Mouse (Mus musculus): Measurements from ENCODE around the gene Gm11639. TPM values are rescaled to one million over a fixed set of nuclear protein-coding genes. Genes with fewer than 3 reads are reported as not detected.

Gene Gm11639
- not detected in 2 replicates for total RNA-seq (2015; ENCODE audit: low replicate concordance)
- total RNA-seq (2017; ENCODE audit: low replicate concordance): not detected in 2 replicates

GRCm38 (mm10) chr11:104685548-104685947 lies at the start of gene Gm11639:
Gm11639 (plus strand) TSS chr11:104685707.
- ATAC-seq (replicated peaks; ENCODE audit: low FRiP score, poor library complexity, severe bottlenecking): 0 out of 2 replicates have a peak, but pooled peaks have one; percentile 34

GRCm38 (mm10) chr11:104637010-104637409 lies 48.5 kb upstream of the Gm11639 start:
- no peak for ATAC-seq (replicated peaks; ENCODE audit: low FRiP score, poor library complexity, severe bottlenecking)

- ATAC-seq (replicated peaks; ENCODE audit: low FRiP score, poor library complexity, severe bottlenecking): no peak
Measured at GRCm38 (mm10) chr11:104638006-104638405, 47.5 kb upstream of the Gm11639 start.

GRCm38 (mm10) chr11:104638906-104639305 lies 46.6 kb upstream of the Gm11639 start:
- no peak for ATAC-seq (replicated peaks; ENCODE audit: low FRiP score, poor library complexity, severe bottlenecking)

- no peak for ATAC-seq (replicated peaks; ENCODE audit: low FRiP score, poor library complexity, severe bottlenecking)
Measured at GRCm38 (mm10) chr11:104639634-104640033, 45.9 kb upstream of the Gm11639 start.

- ATAC-seq (replicated peaks; ENCODE audit: low FRiP score, poor library complexity, severe bottlenecking): no peak
Measured at GRCm38 (mm10) chr11:104640894-104641293, 44.6 kb upstream of the Gm11639 start.

GRCm38 (mm10) chr11:104643236-104643635 lies 42.3 kb upstream of the Gm11639 start:
- ATAC-seq (replicated peaks; ENCODE audit: low FRiP score, poor library complexity, severe bottlenecking): no peak

GRCm38 (mm10) chr11:104645402-104645801 lies 40.1 kb upstream of the Gm11639 start:
- no peak for ATAC-seq (replicated peaks; ENCODE audit: low FRiP score, poor library complexity, severe bottlenecking)

- ATAC-seq (replicated peaks; ENCODE audit: low FRiP score, poor library complexity, severe bottlenecking): no peak
Measured at GRCm38 (mm10) chr11:104646173-104646572, 39.3 kb upstream of the Gm11639 start.

GRCm38 (mm10) chr11:104646611-104647010 lies 38.9 kb upstream of the Gm11639 start:
- ATAC-seq (replicated peaks; ENCODE audit: low FRiP score, poor library complexity, severe bottlenecking): no peak

GRCm38 (mm10) chr11:104647188-104647867 lies 38.2 kb upstream of the Gm11639 start:
- 0 out of 2 replicates have a peak, but pooled peaks have one; percentile 25 for ATAC-seq (replicated peaks; ENCODE audit: low FRiP score, poor library complexity, severe bottlenecking)

- peak; percentile 54; the same call in 1 of the 2 replicates for ATAC-seq (replicated peaks; ENCODE audit: low FRiP score, poor library complexity, severe bottlenecking)
Measured at GRCm38 (mm10) chr11:104648571-104648970, 36.9 kb upstream of the Gm11639 start.

- ATAC-seq (replicated peaks; ENCODE audit: low FRiP score, poor library complexity, severe bottlenecking): no peak
Measured at GRCm38 (mm10) chr11:104660599-104660998, 24.9 kb upstream of the Gm11639 start.

GRCm38 (mm10) chr11:104661106-104661505 lies 24.4 kb upstream of the Gm11639 start:
- ATAC-seq (replicated peaks; ENCODE audit: low FRiP score, poor library complexity, severe bottlenecking): no peak

GRCm38 (mm10) chr11:104661531-104662205 lies 23.8 kb upstream of the Gm11639 start:
- ATAC-seq (replicated peaks; ENCODE audit: low FRiP score, poor library complexity, severe bottlenecking): no peak

GRCm38 (mm10) chr11:104662573-104662972 lies 22.9 kb upstream of the Gm11639 start:
- ATAC-seq (replicated peaks; ENCODE audit: low FRiP score, poor library complexity, severe bottlenecking): no peak

GRCm38 (mm10) chr11:104663241-104663877 lies 22.1 kb upstream of the Gm11639 start:
- ATAC-seq (replicated peaks; ENCODE audit: low FRiP score, poor library complexity, severe bottlenecking): no peak

- no peak for ATAC-seq (replicated peaks; ENCODE audit: low FRiP score, poor library complexity, severe bottlenecking)
Measured at GRCm38 (mm10) chr11:104663878-104664261, 21.6 kb upstream of the Gm11639 start.

- ATAC-seq (replicated peaks; ENCODE audit: low FRiP score, poor library complexity, severe bottlenecking): no peak
Measured at GRCm38 (mm10) chr11:104664441-104664840, 21.1 kb upstream of the Gm11639 start.

GRCm38 (mm10) chr11:104667399-104667798 lies 18.1 kb upstream of the Gm11639 start:
- ATAC-seq (replicated peaks; ENCODE audit: low FRiP score, poor library complexity, severe bottlenecking): no peak

- ATAC-seq (replicated peaks; ENCODE audit: low FRiP score, poor library complexity, severe bottlenecking): no peak
Measured at GRCm38 (mm10) chr11:104673412-104673811, 12.1 kb upstream of the Gm11639 start.

Measured in erythroid progenitor cell, adult 5-6 weeks (primary cell).